Mouse (Mus musculus) ES-E14 (cell line): ENCODE results near the gene S100z. TPM values are rescaled to one million over a fixed set of nuclear protein-coding genes. Genes with fewer than 3 reads are reported as not detected.

Source experiments
- DNase-seq: peaks from one replicate; pipeline ENCODE4 v3.0.0-alpha.2; 2013; ENCODE audit warnings: low read depth, low spot score
- H3K27ac ChIP-seq: 2 replicates; pipeline ENCODE4 v1.5.1; 2012; ENCODE audit warnings: low read depth, mild to moderate bottlenecking, low read length, moderate library complexity, mixed read lengths; ENCODE audit not compliant: poor library complexity, insufficient read depth, severe bottlenecking
- H3K36me3 ChIP-seq: 2 replicates; pipeline ENCODE4 v1.6.1; 2012; ENCODE audit warnings: mild to moderate bottlenecking, low read length, moderate library complexity, mixed read lengths; ENCODE audit not compliant: control insufficient read depth, poor library complexity, insufficient read depth, severe bottlenecking
- H3K4me1 ChIP-seq, 2 experiments: fragments of 150-350 bp in 1 of 2; sonication (generic) in 1 of 2; 2 replicates each; pipeline ENCODE4 v1.6.1; 2012; ENCODE audit warnings: low read length in 2 of 2, mild to moderate bottlenecking in 1 of 2, mixed read lengths in 1 of 2; ENCODE audit not compliant: control insufficient read depth in 2 of 2, insufficient read depth in 2 of 2, poor library complexity in 1 of 2
- H3K4me3 ChIP-seq, 2 experiments: fragments of 150-350 bp in 1 of 2; sonication (generic) in 1 of 2; 2 replicates each; pipeline ENCODE4 v1.5.1; 2012; ENCODE audit warnings: low read length in 2 of 2, low read depth in 1 of 2, mild to moderate bottlenecking in 1 of 2, mixed read lengths in 1 of 2; ENCODE audit not compliant: insufficient read depth in 1 of 2, poor library complexity in 1 of 2, severe bottlenecking in 1 of 2
- H3K9ac ChIP-seq: 2 replicates; pipeline ENCODE4 v1.6.1; 2012; ENCODE audit warnings: low read depth, mild to moderate bottlenecking, low read length, mixed read lengths; ENCODE audit not compliant: poor library complexity, insufficient read depth, severe bottlenecking
- H3K9me3 ChIP-seq: fragments of 150-350 bp; sonication (generic); 2 replicates; pipeline ENCODE4 v1.6.1; 2012; ENCODE audit warnings: low read depth, mild to moderate bottlenecking, low read length; ENCODE audit not compliant: control insufficient read depth, insufficient read depth
- CHD2 ChIP-seq: IDR thresholded peaks from 2 replicates; pipeline ENCODE4 v1.6.1; 2014; ENCODE audit warnings: mild to moderate bottlenecking, low read depth, low read length, inconsistent platforms
- HCFC1 ChIP-seq: IDR thresholded peaks from 2 replicates; pipeline ENCODE4 v1.6.1; 2012; ENCODE audit warnings: low read length, inconsistent platforms, borderline replicate concordance; ENCODE audit not compliant: insufficient read depth
- MAFK ChIP-seq: IDR thresholded peaks from 2 replicates; pipeline ENCODE4 v1.6.1; 2014; ENCODE audit warnings: mild to moderate bottlenecking, low read depth, low read length, inconsistent platforms; ENCODE audit not compliant: insufficient read depth
- ZC3H11A ChIP-seq: IDR thresholded peaks from 2 replicates; pipeline ENCODE4 v1.6.1; 2012; ENCODE audit warnings: low read depth, mild to moderate bottlenecking, inconsistent platforms, low read length, borderline replicate concordance
- ZNF384 ChIP-seq: IDR thresholded peaks from 2 replicates; pipeline ENCODE4 v1.6.1; 2012; ENCODE audit warnings: low read depth, low read length, inconsistent platforms
- in situ Hi-C, 2 experiments: fragments of 600-800 bp; cut with MboI; formaldehyde crosslinking; loops; one replicate each; pipeline ENCODE4 v1.15.1; 2025; ENCODE audit warnings: low sequenced_read_pairs in 2 of 2, inconsistent platforms in 1 of 2; ENCODE audit not compliant: unreplicated experiment in 2 of 2
- total RNA-seq: library from RNA; depleted of rRNA; stranded (reverse); fragments of 300-350 nt; gene quantifications from 2 replicates; pipeline ENCODE4 v1.2.3, GENCODE M21; 2012

The S100z gene
- total RNA-seq, 1 experiment: not detected

GRCm38 (mm10) chr13:95503279-95503917 is 24.9 kb upstream of the S100z start:
- Histone ChIP-seq H3K4me1 (0 out of 4 replicates have a peak, but pooled peaks cover 0 to 2% of the 10 kb centered on the region in 2 experiments), H3K4me3 (no peak overlapping the region), H3K36me3 (no peaks in the 10 kb centered on the region), H3K27ac (no peak overlapping the region), H3K9me3 (no peaks in the 10 kb centered on the region), H3K9ac (no peak overlapping the region)
- no peak for DNase-seq
- in situ Hi-C loops: no loop called here
- TF ChIP-seq CHD2 (no peak), HCFC1 (no peak), ZC3H11A (no peak), ZNF384 (no peak), MAFK (no peak)

- no peak overlapping the region for H3K27ac ChIP-seq
- no peak for DNase-seq
- in situ Hi-C loops: no loop called here
- TF ChIP-seq ZC3H11A: no peak
- no peaks in the 10 kb centered on the region for H3K9me3 ChIP-seq
- H3K36me3 ChIP-seq: no peaks in the 10 kb centered on the region
- H3K9ac ChIP-seq: no peak overlapping the region
- H3K4me3 ChIP-seq: no peak overlapping the region
- no peaks in the 10 kb centered on the region for H3K4me1 ChIP-seq
Measured at GRCm38 (mm10) chr13:95496601-95497000, 18.1 kb upstream of the S100z start.

GRCm38 (mm10) chr13:95494812-95495211 is 16.3 kb upstream of the S100z start:
- Histone ChIP-seq H3K4me1 (no peaks in the 10 kb centered on the region), H3K36me3 (no peaks in the 10 kb centered on the region), H3K9me3 (no peaks in the 10 kb centered on the region), H3K27ac (no peak overlapping the region), H3K4me3 (no peak overlapping the region), H3K9ac (no peak overlapping the region)
- no peak for TF ChIP-seq ZC3H11A
- TF ChIP-seq HCFC1: no peak
- TF ChIP-seq ZNF384: no peak
- no peak for TF ChIP-seq MAFK
- TF ChIP-seq CHD2: no peak
- no peak for DNase-seq
- in situ Hi-C loops: no loop called here

DNA sequence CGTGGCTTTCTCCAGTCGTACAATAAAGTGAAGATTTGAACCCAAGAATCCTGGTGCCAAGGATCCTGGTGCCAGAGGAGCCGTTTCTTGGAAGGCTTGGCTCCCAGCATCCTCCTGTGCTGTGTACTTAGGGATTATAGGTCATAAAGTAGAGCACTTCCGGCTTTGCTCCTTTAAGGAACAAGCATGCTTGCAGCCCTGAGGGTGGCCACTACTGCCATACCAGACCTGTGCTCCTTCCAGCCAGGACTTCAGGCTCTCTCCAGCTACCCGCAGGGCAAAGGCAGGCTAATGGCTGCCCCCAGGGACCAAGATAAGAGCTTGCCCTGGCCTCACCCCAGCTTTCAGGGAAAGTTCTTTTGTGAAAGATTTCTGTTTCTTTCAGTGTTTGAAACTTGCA is 14.8 kb upstream of the S100z start:
- Histone ChIP-seq H3K27ac (no peak overlapping the region), H3K9me3 (no peaks in the 10 kb centered on the region), H3K9ac (no peak overlapping the region), H3K4me3 (no peak overlapping the region), H3K4me1 (no peaks in the 10 kb centered on the region), H3K36me3 (no peaks in the 10 kb centered on the region)
- in situ Hi-C loops: no loop called here
- DNase-seq: no peak
- TF ChIP-seq MAFK (no peak), HCFC1 (no peak), CHD2 (no peak), ZC3H11A (no peak), ZNF384 (no peak)

DNA sequence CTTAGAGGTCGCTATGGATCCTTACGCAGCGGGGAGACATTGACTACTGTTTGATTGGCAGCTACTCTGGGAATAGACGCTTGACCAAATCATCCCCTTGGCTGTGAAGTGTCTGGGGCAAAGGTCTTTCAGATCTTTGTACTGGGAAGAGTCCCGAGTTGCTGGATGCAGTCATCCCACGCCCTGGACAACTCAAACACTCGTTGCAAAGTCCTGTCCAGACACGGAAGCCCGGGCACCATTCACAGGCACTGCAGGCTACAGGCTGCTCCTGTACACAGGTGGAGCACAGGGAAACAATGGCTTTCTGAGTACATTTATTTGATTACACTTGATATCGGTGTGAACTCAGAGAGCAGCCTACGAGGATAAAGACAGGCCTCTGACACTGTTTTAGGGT is 12.8 kb upstream of the S100z start:
- Histone ChIP-seq H3K36me3 (no peaks in the 10 kb centered on the region), H3K27ac (no peak overlapping the region), H3K4me3 (no peak overlapping the region), H3K4me1 (no peaks in the 10 kb centered on the region), H3K9ac (no peak overlapping the region), H3K9me3 (no peaks in the 10 kb centered on the region)
- in situ Hi-C loops: no loop called here
- TF ChIP-seq CHD2 (no peak), ZNF384 (no peak), ZC3H11A (no peak)
- no peak for DNase-seq
